Mouse (Mus musculus) lung, postnatal 0 days (tissue): ENCODE measurements at regions not wholly inside any gene's neighbourhood (a gene's known extent, or its start where the extent isn't known, plus 50 kb on each side); places are given as distances from the start of the nearest gene placed in this dataset.
A peak's percentile ranks its signal among the peaks of the same experiment; 100 is the strongest.

ENCODE experiments used
- ATAC-seq: fragments of 200-750 bp; cut with Nextera tagmentation; 2 replicates; pipeline ENCODE4 v1.8.0; 2017; ENCODE audit warnings: moderate library complexity
- DNase-seq: peaks from one replicate; pipeline ENCODE4 v3.0.0-alpha.2; 2016; ENCODE audit warnings: low spot score
- H3K27ac ChIP-seq: fragments of 300-500 bp; sonication (generic); 2 replicates; pipeline ENCODE4 v1.5.1; 2014; ENCODE audit warnings: antibody characterized with exemption, mild to moderate bottlenecking, low read length, mixed read lengths
- H3K27me3 ChIP-seq: fragments of 300-500 bp; sonication (generic); replicated peaks from 2 replicates; pipeline ENCODE4 v1.6.1; 2014; ENCODE audit warnings: low read length, mixed read lengths; ENCODE audit not compliant: insufficient read depth
- H3K36me3 ChIP-seq: fragments of 300-500 bp; sonication (generic); 2 replicates; pipeline ENCODE4 v1.6.1; 2014; ENCODE audit warnings: low read length, mixed read lengths; ENCODE audit not compliant: insufficient read depth
- H3K4me1 ChIP-seq: fragments of 300-500 bp; sonication (generic); 2 replicates; pipeline ENCODE4 v1.6.1; 2014; ENCODE audit warnings: antibody characterized with exemption, low read depth, low read length, mixed read lengths; ENCODE audit not compliant: insufficient read depth
- H3K4me2 ChIP-seq: fragments of 300-500 bp; sonication (generic); replicated peaks from 2 replicates; pipeline ENCODE4 v1.6.1; 2014; ENCODE audit warnings: low read depth, mild to moderate bottlenecking, low read length, moderate library complexity, mixed read lengths
- H3K4me3 ChIP-seq: fragments of 300-500 bp; sonication (generic); 2 replicates; pipeline ENCODE4 v1.5.1; 2014; ENCODE audit warnings: low read depth, low read length
- H3K9ac ChIP-seq: fragments of 300-500 bp; sonication (generic); replicated peaks from 2 replicates; pipeline ENCODE4 v1.6.1; 2014; ENCODE audit warnings: low read depth, mild to moderate bottlenecking
- H3K9me3 ChIP-seq: fragments of 300-500 bp; sonication (generic); 2 replicates; pipeline ENCODE4 v1.6.1; 2016; ENCODE audit warnings: low read length, mixed read lengths
- CTCF ChIP-seq: IDR thresholded peaks from 2 replicates; pipeline ENCODE4 v1.5.1; 2016; ENCODE audit warnings: antibody characterized with exemption, mild to moderate bottlenecking
- EP300 ChIP-seq: IDR thresholded peaks from 2 replicates; pipeline ENCODE4 v1.6.1; 2016; ENCODE audit warnings: antibody characterized with exemption, mild to moderate bottlenecking, control low read depth
- WGBS: fragments of 180-500 bp; shearing (Covaris S2); extraction: QIAGEN DNeasy Blood & Tissue Kit; methylation state at CpG from one replicate; pipeline ENCODE4 v1.1.7; 2014; 5-methylcytosine and 5-hydroxymethylcytosine counted together

- no peaks in the 10 kb centered on the region for H3K9me3 ChIP-seq
- H3K36me3 ChIP-seq, result no peaks in the 10 kb centered on the region
- TF ChIP-seq EP300 (no peak), CTCF (no peak)
- H3K9ac ChIP-seq, result no peak overlapping the region
- WGBS, result 47% methylated on average over 5 of the region's 5 CpGs
- no peak overlapping the region for H3K4me2 ChIP-seq
- H3K27ac ChIP-seq, result no peak overlapping the region
- no peak for DNase-seq
- H3K27me3 ChIP-seq, result no peaks in the 10 kb centered on the region
- no peak overlapping the region for H3K4me3 ChIP-seq
- no peak for ATAC-seq
- no peaks in the 10 kb centered on the region; the same call in 1 of the 2 replicates for H3K4me1 ChIP-seq
Measured at GRCm38 (mm10) chr10:91424786-91425185, 243.7 kb upstream of the Tmpo start.

- Histone ChIP-seq H3K9me3 (no peaks in the 10 kb centered on the region), H3K27ac (no peak overlapping the region), H3K4me2 (no peak overlapping the region), H3K27me3 (no peaks in the 10 kb centered on the region), H3K9ac (no peak overlapping the region), H3K4me3 (no peak overlapping the region), H3K36me3 (no peaks in the 10 kb centered on the region), H3K4me1 (no peaks in the 10 kb centered on the region)
- 66% methylated on average over 3 of the region's 3 CpGs for WGBS
- TF ChIP-seq EP300 (no peak), CTCF (no peak)
- DNase-seq, result no peak
- no peak for ATAC-seq
Measured at GRCm38 (mm10) chr10:91387255-91387654, 206.1 kb upstream of the Tmpo start.

- ATAC-seq (no peak), DNase-seq (peak; percentile 15)
- Histone ChIP-seq H3K4me2 (no peak overlapping the region), H3K4me3 (no peak overlapping the region), H3K4me1 (no peaks in the 10 kb centered on the region), H3K27me3 (no peaks in the 10 kb centered on the region), H3K9me3 (no peaks in the 10 kb centered on the region), H3K36me3 (no peaks in the 10 kb centered on the region), H3K27ac (no peak overlapping the region), H3K9ac (no peak overlapping the region)
- 54% methylated on average over 2 of the region's 2 CpGs for WGBS
- TF ChIP-seq EP300, result no peak
- TF ChIP-seq CTCF, result no peak
Measured at GRCm38 (mm10) chr10:91384372-91384771, 203.3 kb upstream of the Tmpo start.

GRCm38 (mm10) chr10:91376683-91377082 lies 195.6 kb upstream of the Tmpo start:
- Histone ChIP-seq H3K9ac (no peak overlapping the region), H3K4me2 (no peak overlapping the region), H3K4me3 (no peak overlapping the region), H3K27ac (no peak overlapping the region), H3K36me3 (no peaks in the 10 kb centered on the region), H3K9me3 (no peaks in the 10 kb centered on the region), H3K4me1 (no peaks in the 10 kb centered on the region), H3K27me3 (no peaks in the 10 kb centered on the region)
- TF ChIP-seq EP300 (no peak), CTCF (no peak)
- WGBS, result 91% methylated on average over 3 of the region's 3 CpGs
- ATAC-seq, result no peak
- DNase-seq, result no peak

- TF ChIP-seq EP300 (no peak), CTCF (no peak)
- Histone ChIP-seq H3K27me3 (no peaks in the 10 kb centered on the region), H3K9ac (no peak overlapping the region), H3K4me3 (no peak overlapping the region), H3K9me3 (no peaks in the 10 kb centered on the region), H3K4me2 (no peak overlapping the region), H3K27ac (no peak overlapping the region), H3K36me3 (no peaks in the 10 kb centered on the region), H3K4me1 (no peaks in the 10 kb centered on the region)
- no peak for DNase-seq
- 100% methylated on average over 1 of the region's 1 CpGs for WGBS
- no peak for ATAC-seq
Measured at GRCm38 (mm10) chr10:91367488-91367887, 186.4 kb upstream of the Tmpo start.

GRCm38 (mm10) chr10:91362587-91362986 lies 181.5 kb upstream of the Tmpo start:
- H3K4me1 ChIP-seq, result no peaks in the 10 kb centered on the region
- H3K36me3 ChIP-seq, result no peaks in the 10 kb centered on the region
- no peak overlapping the region for H3K9ac ChIP-seq
- 64% methylated on average over 3 of the region's 3 CpGs for WGBS
- H3K9me3 ChIP-seq, result no peaks in the 10 kb centered on the region
- no peak overlapping the region for H3K27ac ChIP-seq
- no peak for DNase-seq
- no peak overlapping the region for H3K4me2 ChIP-seq
- no peak overlapping the region for H3K4me3 ChIP-seq
- ATAC-seq, result no peak
- TF ChIP-seq EP300 (no peak), CTCF (peak; percentile 17)
- H3K27me3 ChIP-seq, result no peaks in the 10 kb centered on the region

GRCm38 (mm10) chr10:91361621-91362020 lies 180.5 kb upstream of the Tmpo start:
- no peak for ATAC-seq
- H3K4me2 ChIP-seq, result no peak overlapping the region
- no peak for DNase-seq
- TF ChIP-seq CTCF, result no peak
- no peak for TF ChIP-seq EP300
- H3K4me3 ChIP-seq, result no peak overlapping the region
- no peaks in the 10 kb centered on the region for H3K9me3 ChIP-seq
- no peaks in the 10 kb centered on the region for H3K4me1 ChIP-seq
- H3K27me3 ChIP-seq, result no peaks in the 10 kb centered on the region
- no peak overlapping the region for H3K9ac ChIP-seq
- 60% methylated on average over 2 of the region's 2 CpGs for WGBS
- H3K27ac ChIP-seq, result no peak overlapping the region
- no peaks in the 10 kb centered on the region for H3K36me3 ChIP-seq
